9 mouse cellular contexts compared by ENCODE assay signal in the genomic region with DNA sequence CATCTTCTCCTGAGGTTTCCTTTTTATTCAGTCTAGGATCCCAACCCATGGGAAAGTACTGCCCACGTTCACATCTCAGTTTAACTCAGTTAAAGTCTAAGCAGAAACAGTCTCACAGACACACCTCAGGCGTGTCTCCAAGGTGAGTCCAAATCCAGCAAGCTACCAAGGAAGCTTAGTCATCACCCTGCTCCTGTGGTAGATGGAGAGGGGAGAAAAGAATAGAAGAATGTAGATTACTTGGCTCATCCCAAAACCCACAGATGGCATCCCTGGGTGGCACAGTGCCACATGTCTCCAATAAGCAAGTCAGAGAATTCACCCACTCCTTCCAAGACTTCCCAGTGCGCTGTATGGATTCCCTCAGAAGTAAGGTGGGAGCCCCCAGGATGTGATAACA.
DNase-seq lines count a peak whose midpoint lies in the region; ATAC-seq and TF ChIP-seq lines count a peak whose summit lies in the region.
"Had no signal": no experiment of that assay in that cellular context is flagged by ENCODE, and none has a peak within 500 bp of the region (broad histone marks: within the 10 kb centered on the region; RNA-seq: fewer than 3 reads in every experiment).

No protein-coding gene starts in this region.

- H3K27ac ChIP-seq in hindbrain, embryonic 13.5 days: 0 out of 2 replicates have a peak overlapping the region, but pooled peaks have one; percentile 78
- H3K27ac ChIP-seq in hindbrain, embryonic 11.5 days (ENCODE audit: low read depth, low read length): no peak overlapping the region
- H3K27ac ChIP-seq in olfactory bulb, adult 2 months (ENCODE audit: insufficient read depth, low read depth, low read length): peak overlapping the region; percentile 47
- no peak overlapping the region for H3K27ac ChIP-seq in embryonic facial prominence, embryonic 10.5 days (replicated peaks)

- H3K36me3 ChIP-seq in hindbrain, embryonic 13.5 days: no peaks in the 10 kb centered on the region
- no peaks in the 10 kb centered on the region for H3K36me3 ChIP-seq in hindbrain, embryonic 11.5 days (ENCODE audit: control insufficient read depth, insufficient read depth, low read length)
- H3K36me3 ChIP-seq in embryonic facial prominence, embryonic 10.5 days (replicated peaks): no peaks in the 10 kb centered on the region

- no peak overlapping the region for H3K4me3 ChIP-seq in hindbrain, embryonic 13.5 days
- no peak overlapping the region for H3K4me3 ChIP-seq in hindbrain, embryonic 11.5 days (ENCODE audit: low read depth, low read length)
- H3K4me3 ChIP-seq in olfactory bulb, adult 2 months (ENCODE audit: insufficient read depth, low read depth, low read length): no peak overlapping the region
- no peak overlapping the region for H3K4me3 ChIP-seq in embryonic facial prominence, embryonic 10.5 days
- no peak overlapping the region for H3K4me3 ChIP-seq in lung, adult 2 months (replicated peaks; ENCODE audit: extremely low read depth, low read depth, low read length)

- ATAC-seq in hindbrain, embryonic 13.5 days (ENCODE audit: low FRiP score): no peak
- no peak for ATAC-seq in hindbrain, embryonic 11.5 days (ENCODE audit: low FRiP score)

- no peaks in the 10 kb centered on the region for H3K27me3 ChIP-seq in hindbrain, embryonic 13.5 days
- no peaks in the 10 kb centered on the region for H3K27me3 ChIP-seq in hindbrain, embryonic 11.5 days (ENCODE audit: control insufficient read depth, insufficient read depth, low read length)
- no peaks in the 10 kb centered on the region for H3K27me3 ChIP-seq in embryonic facial prominence, embryonic 10.5 days (replicated peaks; ENCODE audit: low read depth, poor library complexity, severe bottlenecking)

- H3K4me1 ChIP-seq in hindbrain, embryonic 13.5 days (replicated peaks): peaks cover 32% of the 10 kb centered on the region
- H3K4me1 ChIP-seq in hindbrain, embryonic 11.5 days (replicated peaks; ENCODE audit: control insufficient read depth, insufficient read depth, low read length): no peaks in the 10 kb centered on the region
- H3K4me1 ChIP-seq in olfactory bulb, adult 2 months (ENCODE audit: control insufficient read depth, insufficient read depth, low read length): peaks cover 19% of the 10 kb centered on the region
- H3K4me1 ChIP-seq in embryonic facial prominence, embryonic 10.5 days: no peaks in the 10 kb centered on the region
- no peaks in the 10 kb centered on the region for H3K4me1 ChIP-seq in lung, adult 2 months (ENCODE audit: control insufficient read depth, insufficient read depth, low read length)

- no peak overlapping the region for H3K9ac ChIP-seq in hindbrain, embryonic 13.5 days
- H3K9ac ChIP-seq in hindbrain, embryonic 11.5 days (ENCODE audit: low read depth, low read length): no peak overlapping the region

- TF ChIP-seq POLR2A in olfactory bulb, adult 2 months (IDR thresholded peaks at IDR 0.05; ENCODE audit: insufficient read depth, low read depth, low read length): no peak
- no peak for TF ChIP-seq POLR2A in lung, adult 2 months (IDR thresholded peaks at IDR 0.05; ENCODE audit: borderline replicate concordance, extremely low read depth, low read depth, low read length)

- no peak for TF ChIP-seq CTCF in olfactory bulb, adult 2 months (IDR thresholded peaks at IDR 0.05; ENCODE audit: insufficient read depth, low read depth, low read length)
- no peak for TF ChIP-seq CTCF in lung, adult 2 months (IDR thresholded peaks at IDR 0.05; ENCODE audit: insufficient read depth, low read length)

- H3K9me3 ChIP-seq in hindbrain, embryonic 13.5 days: no peaks in the 10 kb centered on the region
- H3K9me3 ChIP-seq in hindbrain, embryonic 11.5 days (ENCODE audit: control insufficient read depth, low read length): no peaks in the 10 kb centered on the region
- no peaks in the 10 kb centered on the region for H3K9me3 ChIP-seq in embryonic facial prominence, embryonic 10.5 days

- H3K4me2 ChIP-seq in hindbrain, embryonic 13.5 days: no peak overlapping the region
- H3K4me2 ChIP-seq in hindbrain, embryonic 11.5 days (replicated peaks; ENCODE audit: low read depth, low read length): no peak overlapping the region

- DNase-seq in hindbrain, embryonic 11.5 days (ENCODE audit: low spot score): no peak
- peak; percentile 78 to 81 for DNase-seq in cerebellum, postnatal 10 days
- DNase-seq in layer of hippocampus, adult 18-20 months (ENCODE audit: low spot score in 2 of 2): peak; percentile 59 to 84
- DNase-seq in urinary bladder, adult 18-20 months (ENCODE audit: low spot score in 2 of 2): no peak
- no peak for DNase-seq in embryonic facial prominence, embryonic 10.5 days (ENCODE audit: low spot score)
- DNase-seq in lung, adult 2 months: no peak
- DNase-seq: gastrocnemius, postnatal 10 days had no signal

- WGBS in hindbrain, embryonic 13.5 days: 91% methylated on average over 3 of the region's 3 CpGs
- 93% methylated on average over 3 of the region's 3 CpGs for WGBS in hindbrain, embryonic 11.5 days
- 67% methylated on average over 3 of the region's 3 CpGs for WGBS in olfactory bulb, adult 2 months
- WGBS in embryonic facial prominence, embryonic 10.5 days: 89% methylated on average over 3 of the region's 3 CpGs
- WGBS in lung, adult 2 months: 74% methylated on average over 3 of the region's 3 CpGs

Comparison
In these comparisons a context has a peak if more than half of its experiments do, and no peak if none do; other contexts are left out.
1. H3K27ac ChIP-seq: peak in hindbrain, embryonic 13.5 days (single experiment) and olfactory bulb, adult 2 months (single experiment); none in hindbrain, embryonic 11.5 days (single experiment) and embryonic facial prominence, embryonic 10.5 days (single experiment).
2. DNase-seq: peak in cerebellum, postnatal 10 days (2 of 2) and layer of hippocampus, adult 18-20 months (2 of 2); none in hindbrain, embryonic 11.5 days (single experiment), urinary bladder, adult 18-20 months (0 of 2), embryonic facial prominence, embryonic 10.5 days (single experiment) and lung, adult 2 months (single experiment).